Mouse (Mus musculus) frontal cortex, adult 2 months (tissue): Measurements from ENCODE around the gene Wipf2. TPM values are rescaled to one million over a fixed set of nuclear protein-coding genes. Genes with fewer than 3 reads are reported as not detected.
A peak's percentile ranks its signal among the peaks of the same experiment; 100 is the strongest.
"Not testable (repeated sequence)": the region's sequence is repeated elsewhere in the genome, so short reads cannot be mapped to it uniquely, and the experiment has no call there.

Experiments
- DNase-seq, 2 experiments: peaks; one replicate each; pipeline ENCODE4 v3.0.0; 2022; ENCODE audit warnings: low spot score in 1 of 2; ENCODE audit errors: extremely low spot score in 1 of 2
- polyA plus RNA-seq: library from polyadenylated mRNA; depleted of rRNA; stranded (reverse); fragments of >200 nt; gene quantifications from 2 replicates; pipeline ENCODE4 v1.2.3, GENCODE M21; 2012

Wipf2 gene
- polyA plus RNA-seq, 1 experiment, result 26.7 TPM

DNA sequence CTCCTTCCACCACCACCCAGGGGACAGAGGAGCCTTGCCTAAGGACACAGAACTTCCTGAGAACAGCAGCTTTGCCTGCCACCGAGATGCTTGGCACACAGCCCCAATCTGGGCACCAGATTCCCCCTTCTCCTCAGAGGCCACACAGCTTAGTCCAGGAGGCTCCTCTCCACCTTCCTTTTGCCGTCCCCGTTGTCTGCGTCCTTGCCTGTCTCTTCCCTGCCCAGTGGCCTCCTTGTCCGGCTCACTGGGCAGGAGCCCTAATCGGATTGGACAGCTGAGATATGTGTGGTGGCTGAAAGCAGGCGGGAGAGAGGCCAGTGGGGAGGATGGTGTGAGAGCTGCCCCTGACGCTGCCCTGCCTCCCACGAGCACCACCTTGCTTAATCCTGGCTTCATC is 66.1 kb downstream of the Wipf2 start:
- DNase-seq, result no peak

DNA sequence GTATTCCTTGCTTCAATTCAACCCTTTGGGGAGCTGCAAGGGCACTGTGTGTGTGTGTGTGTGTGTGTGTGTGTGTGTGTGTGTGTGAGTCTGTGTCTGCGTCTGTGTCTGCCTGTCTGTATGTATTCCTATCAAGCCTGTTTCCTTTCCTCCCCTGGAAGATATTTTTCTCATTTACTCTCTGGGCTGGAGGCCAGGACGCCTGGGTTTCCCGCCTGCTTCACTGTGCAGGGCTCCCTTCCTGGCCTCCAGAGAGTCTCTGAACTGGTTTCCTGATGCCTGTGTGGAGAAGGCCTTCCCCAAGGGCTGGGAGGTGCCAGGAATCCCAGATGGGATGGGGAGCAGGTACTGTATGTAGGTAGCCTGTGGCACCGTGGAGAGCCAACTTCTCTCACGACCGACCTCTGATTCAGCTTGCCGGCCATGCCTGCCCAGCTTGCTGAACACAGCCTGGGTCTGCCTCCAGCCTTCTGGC is 66.7 kb downstream of the Wipf2 start:
- no peak for DNase-seq

DNA sequence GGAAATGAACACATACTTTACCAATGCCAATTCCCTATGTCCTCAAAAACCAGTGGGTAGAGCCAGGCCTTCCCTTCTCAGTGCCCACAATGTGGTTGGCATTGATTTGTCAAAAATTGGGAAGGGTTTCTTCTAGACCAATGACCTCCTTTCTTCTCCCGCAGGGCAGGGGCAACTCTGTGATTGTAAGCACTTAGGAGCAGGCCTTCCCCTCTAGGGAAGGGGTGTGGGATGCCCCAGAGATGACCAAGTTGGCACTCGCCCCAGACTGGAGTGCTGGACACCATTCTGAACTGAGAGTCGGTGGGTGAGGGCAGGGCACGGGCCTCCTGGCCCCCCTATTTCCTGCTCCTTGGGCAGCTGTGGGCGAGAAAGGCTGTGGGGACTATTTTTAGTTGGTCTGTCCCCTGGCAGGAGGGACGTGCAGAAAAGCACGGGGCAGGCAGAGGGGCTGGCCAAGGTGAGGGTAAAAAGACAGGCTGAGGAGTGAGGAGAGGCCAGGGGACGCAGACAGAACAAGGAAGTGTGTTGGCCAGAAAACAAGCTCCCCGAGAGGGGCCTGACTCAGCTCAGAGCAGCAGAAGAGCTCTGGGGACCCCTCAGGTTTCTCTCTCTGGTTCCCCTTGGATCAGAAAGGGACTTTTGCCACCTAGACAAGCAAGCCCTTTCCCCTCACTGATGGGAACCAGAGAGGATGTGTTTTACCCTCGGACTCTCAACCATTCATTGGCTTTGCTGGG is 67.5 kb downstream of the Wipf2 start:
- DNase-seq, result no peak

DNA sequence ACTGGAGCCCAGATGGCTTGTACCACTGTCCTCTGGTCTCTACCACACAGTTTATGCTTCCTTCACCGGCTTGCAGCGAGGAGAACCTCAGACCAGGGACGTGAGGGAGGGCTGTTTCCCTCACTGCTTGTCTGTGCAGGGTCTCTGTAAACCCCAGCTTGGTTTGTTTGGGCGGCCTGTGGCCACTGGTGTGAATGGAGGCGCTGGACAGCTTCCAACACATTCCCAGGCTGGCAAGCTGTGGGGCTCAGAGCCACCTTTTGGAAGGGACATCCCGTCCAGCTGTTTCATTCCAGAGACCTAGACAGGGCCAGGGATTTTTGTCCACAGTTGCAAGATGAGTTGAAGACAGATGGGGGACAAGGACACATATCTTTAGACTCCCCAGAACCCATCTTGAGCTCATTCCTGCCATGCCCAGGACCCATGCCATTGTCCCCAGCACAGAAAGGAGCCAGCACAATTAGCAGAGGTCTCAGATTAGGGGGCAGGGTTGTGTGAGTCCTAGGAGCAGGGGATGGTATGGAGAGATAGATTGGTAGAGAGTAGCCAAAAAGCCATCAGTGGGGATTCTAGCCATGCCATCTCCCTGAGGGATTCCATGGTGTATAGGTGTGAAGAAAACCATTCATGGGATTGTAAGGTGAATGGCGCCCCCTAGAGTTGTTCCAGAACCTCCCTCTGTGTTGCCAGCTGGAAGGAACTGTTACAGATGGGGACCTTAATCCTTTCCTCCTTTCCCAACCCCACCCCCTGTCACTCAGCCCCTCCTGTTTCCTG is 68.3 kb downstream of the Wipf2 start:
- no peak for DNase-seq

DNA sequence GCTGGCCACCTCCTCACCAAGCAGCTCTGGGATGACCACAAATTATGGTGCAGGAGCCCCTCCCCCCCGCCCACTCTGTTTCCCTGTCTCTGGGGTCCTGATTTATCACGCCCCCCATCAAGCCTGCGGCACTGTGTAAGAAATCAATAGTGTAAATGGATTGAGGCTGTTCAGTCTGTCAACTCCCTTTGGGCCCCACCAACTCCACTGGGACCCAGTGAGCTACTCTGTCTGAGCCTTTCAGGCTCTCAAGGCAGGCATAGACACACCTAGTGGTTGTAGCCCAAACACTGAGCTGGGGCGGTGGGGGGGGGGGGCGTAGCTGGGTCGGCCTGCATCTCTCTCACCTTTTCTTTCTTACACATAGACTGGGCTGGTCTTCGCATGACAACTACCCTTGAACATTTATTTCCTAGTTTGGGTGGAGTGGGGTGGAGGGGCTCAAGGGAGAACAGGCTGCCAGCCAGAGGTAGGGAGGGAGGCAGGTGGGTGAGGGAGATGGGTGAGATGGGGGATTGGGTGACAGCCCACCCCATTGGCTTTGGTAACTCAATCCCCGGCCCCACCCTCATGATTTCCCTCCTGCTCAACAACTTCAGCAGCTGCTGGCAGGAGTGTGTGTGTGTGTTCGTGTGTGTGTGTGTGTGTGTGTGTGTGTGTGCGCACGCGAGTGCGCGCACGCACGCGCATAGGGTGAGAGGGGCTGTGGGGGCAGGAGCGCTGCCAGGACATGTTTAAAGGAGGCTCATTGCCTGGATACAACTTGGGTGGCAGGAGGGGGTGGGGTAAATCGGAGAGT is 69.1 kb downstream of the Wipf2 start:
- DNase-seq, result no peak

DNA sequence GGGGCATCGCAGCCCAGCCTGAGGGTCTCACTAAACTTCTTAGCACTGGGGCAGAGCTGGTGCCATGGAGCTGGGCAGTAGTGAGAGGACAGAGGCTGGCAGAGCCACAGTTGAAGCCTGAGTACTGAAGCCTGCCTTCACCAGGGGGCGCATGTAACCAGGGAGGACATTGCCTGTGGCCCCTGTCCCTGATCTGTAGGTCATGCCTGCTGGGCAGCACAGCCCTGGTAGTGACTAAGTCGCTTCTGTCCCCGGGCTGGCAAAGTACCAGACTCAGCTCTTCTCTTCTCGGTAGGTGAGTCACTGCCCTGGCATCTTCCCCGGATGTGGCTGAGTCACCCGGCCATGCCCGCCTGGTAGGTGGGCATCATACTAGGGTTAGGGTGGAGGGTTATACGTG is 69.7 kb downstream of the Wipf2 start:
- DNase-seq, result peak in 1 of 2 experiments; percentile 84

DNA sequence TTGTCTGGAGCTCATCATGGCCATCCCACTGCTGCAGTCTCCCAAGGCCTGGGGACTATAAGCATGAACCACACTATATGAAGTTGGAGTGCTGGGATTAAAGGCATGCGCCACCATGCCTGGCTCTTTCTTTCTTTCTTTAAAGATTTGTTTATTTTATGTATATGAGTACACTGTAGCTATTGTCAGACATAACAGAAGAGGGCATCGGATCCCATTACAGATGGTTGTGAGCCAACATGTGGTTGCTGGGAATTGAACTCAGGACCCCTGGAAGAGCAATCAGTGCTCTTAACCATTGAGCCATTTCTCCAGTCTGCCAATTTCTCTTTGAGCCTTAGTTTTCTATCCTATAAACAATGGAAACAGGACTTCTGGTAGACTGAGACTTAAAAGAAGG is 70.4 kb downstream of the Wipf2 start:
- DNase-seq, result not testable (repeated sequence)

DNA sequence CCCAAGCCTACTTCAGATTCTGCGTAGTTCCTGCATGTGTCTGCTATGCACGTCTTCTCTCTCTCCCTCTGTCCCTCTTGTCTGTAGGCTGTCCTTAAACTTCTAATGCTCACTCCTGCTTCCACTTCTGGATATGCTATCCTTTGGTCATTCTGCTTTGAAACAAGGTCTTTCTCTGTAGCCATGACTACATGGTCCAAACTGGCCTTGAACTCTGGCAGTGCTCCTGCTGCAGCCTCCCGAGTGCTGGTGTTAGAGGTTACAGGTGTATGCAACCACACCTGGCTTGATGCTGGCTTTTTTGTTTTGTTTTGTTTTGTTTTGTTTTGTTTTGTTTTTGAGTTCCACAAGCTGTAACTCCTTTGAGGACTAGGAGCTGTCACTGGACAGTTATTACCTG is 70.9 kb downstream of the Wipf2 start:
- no peak for DNase-seq

DNA sequence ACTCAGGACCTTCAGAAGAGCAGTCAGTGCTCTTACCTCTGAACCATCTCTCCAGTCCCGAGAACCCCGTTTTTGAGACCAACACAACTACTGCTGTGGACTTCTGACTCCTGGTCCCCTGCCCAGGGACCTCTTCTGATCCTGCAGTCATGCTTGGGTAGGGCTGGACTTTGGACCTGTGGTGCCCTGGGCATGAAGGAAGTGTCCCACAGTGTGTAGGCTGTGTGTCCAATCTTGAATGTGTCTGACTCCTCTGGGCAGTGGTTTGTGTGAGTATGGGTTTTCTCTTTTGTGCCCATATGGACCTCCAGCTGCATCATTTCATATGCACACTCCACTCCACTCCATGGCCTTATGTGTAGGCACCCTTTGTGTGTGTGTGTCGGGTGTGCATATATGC is 71.7 kb downstream of the Wipf2 start:
- no peak for DNase-seq

DNA sequence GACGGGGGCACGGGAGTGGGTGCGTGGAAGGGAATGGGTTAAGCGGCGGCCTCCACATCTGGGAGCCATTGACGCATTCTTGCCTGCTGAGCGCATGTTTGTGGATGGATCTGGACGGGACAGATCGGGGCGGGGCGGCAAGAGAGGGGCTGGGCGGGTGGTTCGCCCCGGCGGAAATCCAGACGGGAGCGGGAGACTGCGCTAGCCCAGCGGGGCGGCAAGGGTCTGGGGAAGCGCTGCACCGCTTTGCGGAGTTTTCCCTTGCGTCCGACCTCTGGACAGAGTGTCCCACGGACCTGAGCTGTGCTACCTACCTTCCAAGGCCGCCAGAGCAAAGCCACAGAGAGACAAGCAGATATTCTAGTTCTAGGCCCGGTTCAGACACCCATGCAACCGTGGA is 72.7 kb downstream of the Wipf2 start:
- DNase-seq, result peak in 1 of 2 experiments; percentile 5

DNA sequence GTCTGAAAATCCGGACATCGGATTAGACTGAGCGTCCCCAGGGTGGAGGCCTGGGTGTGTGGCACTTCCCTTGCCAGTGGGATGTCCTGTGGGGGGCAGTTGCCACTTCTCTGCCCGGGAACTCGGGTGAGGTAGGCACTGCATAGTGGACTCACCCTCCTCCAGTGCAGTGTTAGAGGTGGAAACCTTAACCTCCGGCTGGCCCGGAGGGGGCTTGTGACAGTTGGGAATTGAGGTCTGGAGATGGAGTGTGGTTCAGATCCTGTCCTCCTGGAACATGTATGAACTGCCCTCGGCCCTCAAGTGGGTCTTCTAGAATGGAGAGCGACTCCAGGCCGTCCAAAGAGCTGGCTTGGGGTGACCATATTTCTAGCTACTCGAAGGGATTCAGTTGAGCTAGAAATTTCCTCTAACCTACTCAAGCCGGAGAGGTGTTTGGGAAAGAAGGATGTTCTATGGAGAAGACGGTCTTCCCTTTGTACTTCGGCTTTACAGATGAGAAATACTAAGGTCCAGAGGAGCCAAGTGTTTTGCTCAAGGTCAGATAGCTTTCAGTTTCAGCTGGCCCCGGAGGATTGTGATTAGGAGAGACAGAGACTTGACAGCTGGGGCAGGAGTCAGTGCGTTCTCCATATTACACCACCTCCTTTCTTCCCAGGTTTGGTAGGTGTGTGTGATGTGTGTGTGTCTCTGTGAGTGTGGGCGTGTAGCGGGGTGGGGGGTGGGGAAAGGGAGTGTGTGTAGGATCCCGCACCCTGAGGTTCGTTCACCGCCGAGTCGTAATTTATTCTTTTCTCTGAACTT is 73.4 kb downstream of the Wipf2 start:
- DNase-seq, result peak in 1 of 2 experiments; percentile 32

DNA sequence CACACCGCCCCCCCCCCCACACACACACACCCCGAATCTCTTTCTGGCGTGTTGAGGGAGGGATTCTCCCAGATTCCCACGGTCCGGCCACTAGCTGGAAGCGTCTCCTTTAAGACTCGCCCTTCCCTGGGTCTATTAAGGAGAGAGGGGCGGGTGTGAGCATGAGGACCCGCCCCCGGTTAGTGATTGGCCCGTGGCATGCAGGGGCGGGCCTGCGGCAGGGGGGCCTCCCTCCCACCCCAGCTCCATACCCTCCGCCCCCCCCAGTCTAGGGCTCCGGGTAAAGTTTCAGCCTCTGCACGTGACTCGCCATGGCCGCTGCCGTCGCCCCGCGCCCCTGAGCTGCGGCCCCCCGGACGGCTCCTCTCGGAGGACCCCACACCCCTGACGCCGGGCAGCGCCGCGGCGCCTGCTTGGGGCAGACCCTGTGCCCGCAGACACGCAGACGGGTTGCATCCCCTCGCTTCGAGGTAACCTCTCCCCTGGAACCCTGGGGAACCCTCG is 74.0 kb downstream of the Wipf2 start:
- peak in 1 of 2 experiments; percentile 66 for DNase-seq

DNA sequence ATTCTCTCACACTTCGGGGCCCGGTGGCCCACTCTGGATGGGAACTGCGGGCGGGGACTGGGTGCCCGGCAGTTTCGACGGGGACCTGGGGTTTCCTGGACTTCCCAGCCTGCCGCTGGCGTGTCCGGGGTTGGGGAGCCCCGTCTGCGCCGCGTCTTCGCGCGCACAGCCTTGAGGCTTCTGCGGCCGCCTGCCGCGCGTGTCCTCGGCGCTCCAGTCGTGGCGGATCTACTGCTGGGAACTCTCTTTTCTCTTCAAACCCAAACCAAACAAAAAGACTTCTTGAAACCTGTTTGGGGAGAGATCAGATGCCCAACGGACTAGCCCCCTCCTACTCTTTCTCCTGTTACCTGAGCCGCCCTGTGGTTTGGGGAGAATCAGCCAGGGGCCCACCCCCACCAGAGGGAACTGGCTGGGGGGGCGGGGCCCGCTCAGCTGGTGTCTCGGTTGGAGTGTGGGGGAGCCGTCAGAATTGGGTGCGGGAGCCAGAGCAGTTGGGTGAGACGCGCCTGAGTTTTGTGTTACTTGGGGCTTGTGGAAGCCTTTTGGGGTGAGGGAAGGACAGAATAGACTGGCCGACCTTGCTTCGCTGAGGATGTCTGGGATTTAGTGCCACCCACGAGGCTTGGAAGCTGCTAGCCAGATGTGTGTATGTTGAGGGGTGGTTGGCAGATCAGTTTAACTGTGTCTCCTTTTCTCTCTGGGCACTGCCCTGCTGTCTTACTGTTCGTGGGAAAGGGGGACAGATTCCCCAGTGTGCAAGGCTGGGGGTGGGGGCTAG is 74.7 kb downstream of the Wipf2 start:
- peak in 1 of 2 experiments; percentile 51 for DNase-seq

DNA sequence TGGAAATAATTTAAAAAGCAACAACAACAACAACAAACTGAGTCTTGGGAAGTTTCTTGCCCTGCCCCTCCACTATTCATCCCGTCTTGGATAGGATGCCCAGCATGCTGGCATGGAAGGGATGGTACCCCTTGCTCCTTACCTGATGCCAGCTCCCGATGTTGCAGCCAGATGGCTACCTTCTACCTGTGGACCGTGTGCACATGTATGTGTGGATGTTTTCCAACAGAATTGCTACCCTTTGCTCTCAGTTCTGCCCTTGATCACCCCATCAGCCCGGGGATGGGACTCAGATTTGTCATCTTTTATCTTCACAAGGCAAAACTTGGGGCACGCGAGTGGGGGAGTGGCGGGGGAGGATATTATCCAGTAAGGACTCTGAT is 75.3 kb downstream of the Wipf2 start:
- no peak for DNase-seq

DNA sequence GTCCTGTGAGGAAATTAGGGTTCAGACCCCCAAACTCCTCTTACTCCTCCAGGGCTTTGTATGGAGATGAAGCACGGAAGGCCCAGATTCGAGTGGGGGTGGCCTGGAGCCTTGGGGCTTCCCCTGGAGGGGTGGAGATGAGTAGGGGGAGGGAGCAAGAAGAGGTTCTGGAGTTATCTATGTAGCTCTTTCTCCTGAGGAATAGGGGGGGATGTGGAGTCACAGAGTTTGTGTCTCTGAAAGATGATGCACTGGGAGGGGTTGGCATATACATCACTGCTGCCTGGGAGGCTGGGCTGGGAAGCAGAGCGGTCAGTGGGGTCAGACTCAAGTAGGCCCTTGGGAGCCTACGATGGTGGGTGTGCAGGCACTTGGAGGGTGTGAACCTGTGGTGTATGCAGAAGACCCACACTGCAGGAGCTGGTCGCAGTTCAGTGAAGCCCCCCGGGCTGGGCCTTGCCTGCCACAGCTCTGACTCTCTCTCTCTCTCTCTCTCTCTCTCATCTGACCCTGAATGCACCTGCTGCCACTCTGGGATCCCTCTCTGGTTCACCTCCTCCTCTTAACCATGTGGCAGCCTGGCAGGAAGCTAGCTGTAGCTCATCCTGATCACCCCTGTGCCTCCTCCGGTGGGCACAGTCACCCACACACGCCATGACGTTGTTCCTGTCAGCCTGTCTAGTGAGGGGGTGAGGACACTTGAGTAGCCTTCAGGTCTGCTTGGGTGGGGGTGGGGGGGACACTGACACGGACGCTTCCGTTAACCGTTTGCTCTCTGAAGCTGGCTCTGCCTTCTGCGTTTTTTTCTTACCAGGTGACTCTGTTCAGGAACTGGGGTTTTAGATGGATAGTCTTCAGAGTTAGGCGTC is 75.9 kb downstream of the Wipf2 start:
- peak in 1 of 2 experiments; percentile 16 for DNase-seq

DNA sequence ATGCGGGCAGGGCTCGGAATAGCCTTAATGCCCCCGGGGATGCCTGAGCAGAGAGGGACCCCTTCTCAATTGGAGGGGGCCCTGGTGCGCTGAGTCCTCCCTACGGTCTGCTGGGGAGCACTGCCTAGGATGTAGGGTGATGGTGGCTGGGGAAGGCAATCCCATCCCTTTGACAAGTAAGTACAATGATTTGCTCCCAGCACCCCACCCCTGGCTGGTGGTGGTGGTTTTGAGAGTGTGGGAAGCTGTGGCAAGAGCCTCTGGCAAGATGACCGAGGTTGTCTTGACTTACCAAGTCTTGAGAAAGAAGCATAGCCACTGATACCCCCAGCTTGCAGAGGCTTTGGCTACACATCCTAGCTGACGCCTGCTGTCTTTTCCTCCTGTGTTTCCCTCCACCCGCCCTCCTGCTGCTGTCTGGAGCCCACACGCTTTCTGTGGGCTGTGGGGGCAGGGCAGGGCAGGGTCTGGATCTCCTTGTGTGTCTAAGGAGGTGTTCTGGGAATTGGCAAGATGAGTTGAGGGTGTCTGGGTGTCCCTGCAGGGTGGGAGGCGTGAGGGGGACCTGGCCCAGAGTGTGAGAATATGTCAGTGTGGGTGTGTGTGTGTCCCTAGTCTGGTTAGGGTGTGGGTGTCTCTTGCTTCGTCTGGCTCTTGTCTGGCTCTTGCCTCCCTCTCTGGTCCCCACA is 76.7 kb downstream of the Wipf2 start:
- peak in 1 of 2 experiments; percentile 79 for DNase-seq

DNA sequence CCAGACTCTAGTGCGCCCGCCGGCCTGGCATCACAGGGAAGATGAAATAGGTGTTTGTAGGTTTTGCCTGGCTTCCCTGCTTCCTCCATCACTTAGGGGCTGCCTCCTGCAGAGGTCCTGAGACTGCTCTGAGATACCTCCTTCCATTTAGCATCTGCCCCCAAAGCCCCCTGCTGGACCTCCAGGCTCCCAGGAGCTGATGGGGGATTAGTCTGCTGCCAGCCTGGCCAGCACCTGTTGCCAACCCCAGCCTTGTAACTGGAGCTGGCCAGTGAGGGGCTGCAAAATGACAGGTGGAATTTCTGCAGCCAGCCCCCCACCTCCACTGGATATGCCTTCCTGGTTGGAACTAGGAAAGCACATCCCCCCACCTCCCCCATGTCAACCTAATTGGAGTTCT is 77.3 kb downstream of the Wipf2 start:
- no peak for DNase-seq

DNA sequence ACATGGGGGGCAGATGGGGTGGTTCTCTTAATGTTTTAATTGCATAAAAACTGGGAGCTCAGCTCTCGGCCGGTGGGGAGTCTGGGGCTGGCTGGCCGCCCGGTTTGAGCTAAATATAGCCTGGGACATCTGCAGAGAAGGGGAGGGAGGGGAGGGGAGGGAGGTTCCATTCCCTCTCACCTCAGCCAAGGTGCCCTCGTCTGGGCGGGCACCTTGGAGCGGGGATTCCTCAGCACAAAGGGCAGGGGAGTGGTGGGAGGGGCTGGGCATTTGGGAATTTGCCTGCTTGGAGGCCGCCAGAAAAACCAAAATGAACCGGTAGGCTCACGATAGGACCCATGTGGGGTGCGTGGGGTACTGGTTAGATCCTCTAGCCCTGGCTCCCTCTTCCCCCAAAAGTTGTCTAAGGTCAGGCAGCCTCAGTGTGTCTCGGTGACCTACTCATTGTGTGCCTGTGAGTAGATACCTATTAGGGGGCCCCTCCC is 77.9 kb downstream of the Wipf2 start:
- DNase-seq, result peak in 1 of 2 experiments; percentile 75
